Mouse (Mus musculus) megakaryocyte, embryonic 14.5 days (primary cell): ENCODE data around the gene Olfr433.

Experiments used
- FLI1 ChIP-seq: IDR thresholded peaks from 2 replicates; pipeline ENCODE4 v1.6.1; 2012; ENCODE audit warnings: low read length, inconsistent platforms, mixed read lengths
- GATA1 ChIP-seq: IDR thresholded peaks from 3 replicates; pipeline ENCODE4 v1.6.1; 2012; ENCODE audit warnings: mixed read lengths, low read length, inconsistent platforms, borderline replicate concordance

GRCm38 (mm10) chr1:174052981-174053380, 12.5 kb downstream of the Olfr433 start:
- no peak for TF ChIP-seq FLI1
- TF ChIP-seq GATA1 = no peak
